Mouse (Mus musculus): ENCODE results near the gene Plb1.

The Plb1 gene

DNA sequence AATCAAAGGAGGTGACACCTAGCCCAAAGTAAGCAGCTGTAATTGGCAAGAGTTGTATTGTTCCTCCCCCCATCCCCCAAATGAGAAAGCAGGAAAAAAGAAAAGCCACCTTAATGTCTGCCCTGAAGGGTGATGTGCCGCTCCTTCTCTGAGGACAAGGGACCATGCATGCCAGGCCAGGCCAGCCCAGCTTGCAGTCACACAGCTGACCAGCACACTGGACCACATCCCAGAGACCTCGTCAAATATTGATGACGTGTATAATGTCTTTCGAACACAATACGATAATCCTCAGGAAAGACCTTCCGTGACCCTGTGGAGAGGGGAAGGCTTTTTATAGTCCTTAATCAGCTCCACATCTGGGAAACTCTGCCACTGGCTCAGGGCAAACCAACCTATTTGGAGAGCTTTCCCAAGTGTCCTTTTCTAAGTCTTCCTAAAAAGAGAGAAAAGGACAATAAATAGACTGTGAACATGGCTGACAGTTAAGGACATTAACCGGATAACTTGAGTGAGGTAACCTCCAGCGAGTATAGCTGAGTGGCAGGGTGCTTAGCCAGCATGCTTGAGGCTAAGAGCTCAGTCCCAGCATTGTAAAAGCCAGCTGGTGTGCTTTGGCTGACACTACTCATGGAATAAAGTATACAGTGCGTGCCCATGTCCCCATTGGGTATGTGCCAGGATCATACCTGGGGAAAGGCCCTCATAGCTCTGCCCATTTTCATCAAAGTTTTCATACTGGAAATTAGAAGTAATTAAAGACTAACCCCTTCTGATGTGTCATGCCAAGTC lies 162.8 kb downstream of the Plb1 start:
- no peak for DNase-seq

DNA sequence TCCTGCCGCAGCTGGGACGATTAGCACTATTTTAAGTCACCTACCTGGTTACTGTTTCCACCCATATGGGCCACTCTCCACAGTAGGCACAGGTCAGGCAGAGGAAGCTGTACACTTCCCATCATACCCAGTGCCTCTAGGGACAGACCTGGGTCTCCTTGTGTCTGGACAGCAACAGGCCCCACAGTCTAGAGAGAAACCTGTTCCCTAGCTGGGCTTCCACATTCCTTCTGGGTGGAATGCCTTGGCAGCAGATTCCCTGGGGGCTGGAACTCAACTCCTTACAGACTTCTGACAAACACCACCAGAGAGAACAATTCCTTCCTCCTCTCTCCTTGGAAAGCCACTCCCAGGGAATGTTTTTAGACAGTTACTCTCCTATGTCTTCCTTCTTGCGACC lies 165.2 kb downstream of the Plb1 start:
- DNase-seq, result no peak

- DNase-seq, result no peak
Observed at GRCm38 (mm10) chr5:32400926-32401325, 168.4 kb downstream of the Plb1 start.

GRCm38 (mm10) chr5:32403082-32403953 lies 170.8 kb downstream of the Plb1 start:
- peak; percentile 16 for DNase-seq

DNA sequence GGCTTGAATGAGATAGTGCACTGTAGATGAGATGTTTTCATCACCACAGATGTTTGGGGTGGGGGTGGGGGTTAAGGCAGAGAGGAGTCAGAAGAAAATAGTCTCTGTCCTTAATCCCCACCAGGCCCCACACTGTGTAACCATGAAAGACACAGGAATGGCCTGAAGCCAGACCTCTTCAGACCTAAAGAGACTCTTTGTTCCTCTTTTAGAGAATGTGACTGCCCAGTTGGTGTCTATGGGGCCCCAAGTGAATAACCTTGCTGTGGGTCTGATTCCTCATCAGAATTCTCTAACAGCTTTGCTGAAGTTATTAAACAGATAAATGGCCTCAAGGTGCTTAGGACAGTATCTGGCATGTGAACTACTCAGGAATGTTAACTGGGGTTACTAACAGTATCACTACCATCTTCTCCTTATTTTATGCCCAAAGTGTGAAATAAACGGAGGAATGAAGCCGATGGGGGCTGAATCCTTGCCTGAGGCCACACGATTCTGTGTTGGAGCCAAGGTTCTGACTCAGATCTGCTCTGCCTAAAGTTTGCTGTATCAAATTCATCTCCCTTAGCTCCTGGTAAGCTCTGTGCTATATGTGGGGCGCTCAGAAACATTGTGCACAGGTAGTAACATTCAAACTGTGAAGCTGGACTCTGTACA lies 172.8 kb downstream of the Plb1 start:
- DNase-seq, result no peak

DNA sequence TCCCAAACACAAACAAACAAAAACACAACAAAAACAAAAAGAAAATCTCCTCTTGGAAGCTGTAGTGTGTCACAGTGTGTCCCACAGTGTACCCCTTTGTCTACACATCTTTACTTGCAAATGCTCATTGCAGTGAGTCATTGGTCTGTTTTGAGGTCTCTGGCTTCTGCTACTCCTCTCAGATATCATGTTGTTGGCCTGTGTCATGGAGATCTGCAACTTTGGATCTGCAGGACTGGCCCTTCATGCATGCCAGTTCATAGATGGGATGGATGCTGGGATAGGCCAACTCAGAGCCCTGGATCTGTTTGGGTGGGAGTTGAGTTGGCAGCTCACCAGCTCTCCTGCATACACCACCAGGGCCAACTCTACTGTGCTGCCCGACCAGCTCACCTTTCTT lies 176.3 kb downstream of the Plb1 start:
- no peak for DNase-seq

DNA sequence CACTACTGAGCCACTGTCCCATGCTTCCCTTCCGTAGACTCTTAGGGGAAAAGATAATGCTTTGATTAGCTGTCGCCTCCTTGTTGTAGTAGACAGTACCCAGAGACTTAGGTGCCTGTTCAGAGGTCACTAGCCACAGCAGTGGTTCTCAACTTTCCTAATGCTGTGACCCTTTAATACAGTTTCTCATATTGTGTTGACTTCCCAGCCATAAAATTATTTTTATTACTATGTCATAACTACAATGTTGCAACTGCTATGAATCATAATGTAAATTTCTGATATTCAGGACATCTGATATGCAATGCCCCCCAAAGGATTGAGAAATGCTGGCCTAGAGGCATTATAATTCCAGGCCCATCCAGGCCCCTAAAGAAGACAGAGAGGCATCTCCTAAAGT lies 177.2 kb downstream of the Plb1 start:
- no peak for DNase-seq

- DNase-seq, result no peak
Observed at GRCm38 (mm10) chr5:32410954-32411688, 178.6 kb downstream of the Plb1 start.

DNA sequence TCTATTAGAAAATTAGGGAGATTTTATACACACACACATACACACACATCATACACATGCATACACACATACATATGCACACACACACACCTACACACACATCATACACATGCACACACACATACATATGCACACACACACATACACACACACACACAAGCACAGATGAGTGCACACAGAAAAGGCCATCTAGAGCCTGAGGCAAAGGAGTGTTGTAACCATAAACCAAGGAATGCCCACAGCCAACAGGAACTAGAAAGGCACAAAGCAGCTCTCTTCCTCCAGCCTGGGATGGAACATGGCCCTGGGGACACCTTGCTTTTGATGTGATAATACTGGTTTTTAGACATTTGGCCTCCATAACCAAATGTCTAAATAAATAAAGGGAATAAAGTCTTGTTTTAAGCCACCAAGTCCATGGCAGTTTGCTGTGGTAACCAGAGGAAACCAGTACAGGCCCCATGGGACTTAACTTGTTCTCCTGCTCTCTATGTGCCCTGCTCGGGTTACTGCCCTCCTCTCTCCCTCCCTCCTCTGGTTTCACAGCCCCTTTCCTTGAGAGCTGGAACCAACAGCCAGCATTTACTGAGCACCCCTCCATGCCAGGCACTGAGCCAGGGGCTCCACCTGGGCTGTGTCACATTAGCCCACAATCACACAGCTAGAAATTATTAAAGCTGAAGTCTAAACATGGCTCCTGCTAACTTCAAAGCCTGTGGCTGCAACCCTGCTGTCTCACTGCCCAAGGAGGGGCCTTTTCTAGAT lies 179.9 kb downstream of the Plb1 start:
- no peak for DNase-seq

DNA sequence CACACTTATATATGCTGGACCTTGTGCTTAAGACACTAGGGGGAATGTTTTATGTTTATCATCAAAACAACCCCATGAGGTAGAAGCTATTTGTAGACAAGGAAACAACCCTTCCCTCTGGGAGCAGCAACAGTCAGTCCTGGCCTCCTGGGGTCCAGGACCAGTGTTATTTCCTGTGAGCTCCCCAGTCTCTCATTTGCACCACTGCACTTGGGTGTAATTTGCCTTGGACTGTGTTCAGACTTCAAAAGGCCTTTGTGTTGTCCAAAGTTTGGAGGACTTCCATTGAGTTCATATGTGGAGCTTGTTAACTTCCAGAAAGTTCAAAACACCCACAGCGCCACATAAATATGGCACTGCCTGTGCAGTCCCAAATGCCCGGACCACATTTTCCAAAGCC lies 180.6 kb downstream of the Plb1 start:
- DNase-seq, result no peak

DNA sequence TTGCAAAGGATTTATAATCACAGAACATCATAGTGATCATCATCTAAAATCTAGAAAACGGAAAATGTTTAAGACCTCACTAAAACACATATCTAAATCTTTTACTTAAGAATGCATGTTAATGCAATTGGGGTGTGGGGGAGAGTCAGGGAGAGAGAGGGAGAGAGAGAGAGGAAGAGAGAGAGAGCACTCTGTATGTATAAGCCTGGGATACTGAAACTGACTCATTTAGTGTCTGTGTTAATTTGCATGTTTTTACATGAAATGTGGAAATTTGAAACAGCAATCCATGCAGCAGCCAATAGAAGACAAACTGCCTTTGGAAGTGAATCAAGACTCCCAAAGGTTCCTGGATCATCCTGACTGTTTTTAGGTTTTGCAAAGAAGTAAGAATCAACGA lies 181.1 kb downstream of the Plb1 start:
- no peak for DNase-seq

DNA sequence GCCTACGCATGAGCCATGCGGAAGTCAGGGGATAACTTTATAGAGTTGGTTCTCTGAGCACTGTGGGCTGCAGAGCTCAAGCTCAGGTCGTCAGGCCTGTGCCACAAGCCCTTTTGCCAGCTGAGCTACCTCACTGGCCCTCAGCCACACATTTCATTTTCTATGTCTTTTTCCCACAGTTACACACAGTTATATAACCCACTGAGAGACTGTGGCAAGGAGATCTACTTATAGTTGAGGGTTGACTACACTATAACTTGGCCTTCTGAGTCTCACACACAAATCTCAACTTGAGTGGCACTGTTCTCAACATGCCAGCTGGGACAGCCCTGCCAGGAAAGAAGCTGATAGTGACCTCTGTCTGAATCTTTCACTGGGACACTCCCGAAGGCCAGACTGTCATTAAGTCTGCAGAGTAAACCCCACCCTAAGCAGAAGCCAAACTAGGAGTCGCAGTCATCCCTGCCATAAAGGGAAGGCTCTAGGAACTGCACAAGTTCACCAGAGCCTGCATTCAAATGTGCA lies 182.0 kb downstream of the Plb1 start:
- DNase-seq, result no peak

GRCm38 (mm10) chr5:32415554-32415953 lies 183.0 kb downstream of the Plb1 start:
- DNase-seq, result no peak
